Mouse (Mus musculus): ENCODE data around the gene Mzf1.

DNA sequence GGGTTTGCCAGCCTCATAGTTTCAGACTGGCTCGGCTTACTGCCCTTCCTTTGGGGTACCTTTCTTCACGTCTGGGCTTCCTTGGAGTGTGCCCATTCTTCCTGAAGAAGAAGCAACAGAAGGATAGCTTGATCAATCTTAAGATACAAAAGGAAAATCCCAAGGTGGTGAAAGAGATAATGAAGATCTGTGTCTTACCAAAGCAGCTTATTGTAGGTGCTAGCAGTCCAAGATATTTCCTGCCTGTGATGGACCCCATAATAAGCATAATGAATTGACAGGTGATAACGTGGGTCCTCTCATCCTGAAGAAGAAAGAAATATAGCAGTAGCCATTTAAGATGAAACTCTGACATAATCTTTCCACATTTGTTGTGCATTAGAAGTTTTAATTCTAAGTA lies 40.5 kb upstream of the Mzf1 start, which contains the start of gene Vmn1r85:
- no peak for TF ChIP-seq KAT2A (IDR thresholded peaks at IDR 0.05; ENCODE audit: insufficient replicate concordance, low read length)
- TF ChIP-seq ELF1 (IDR thresholded peaks at IDR 0.05; ENCODE audit: low read depth, low read length), result no peak
- TF ChIP-seq SIN3A (IDR thresholded peaks at IDR 0.05; ENCODE audit: low read length), result no peak
- TF ChIP-seq EP300 (IDR thresholded peaks at IDR 0.05; ENCODE audit: low read length), result no peak
- no peak for TF ChIP-seq HCFC1 (IDR thresholded peaks at IDR 0.05; ENCODE audit: low read depth, low read length)
- TF ChIP-seq ZC3H11A (IDR thresholded peaks at IDR 0.05; ENCODE audit: low read depth, low read length), result no peak
- no peak for TF ChIP-seq MEF2A (IDR thresholded peaks at IDR 0.05; ENCODE audit: borderline replicate concordance, low read depth, low read length)
- no peak for TF ChIP-seq CTCF (conservative IDR thresholded peaks at IDR 0.05 in 1 of 2, IDR thresholded peaks at IDR 0.05 in 1 of 2; ENCODE audit: low read depth in 2 of 2, low read length in 2 of 2)
- TF ChIP-seq POLR2A (IDR thresholded peaks at IDR 0.05; ENCODE audit: low read depth, low read length), result no peak
- TF ChIP-seq ETS1 (conservative IDR thresholded peaks at IDR 0.05; ENCODE audit: low read depth, low read length), result no peak

All from CH12.LX (cell line).